Mouse (Mus musculus) effector memory CD4-positive, alpha-beta T cell, adult 5 months (primary cell): ENCODE results near the gene H2al2b. TPM values are rescaled to one million over a fixed set of nuclear protein-coding genes. Genes with fewer than 3 reads are reported as not detected.

Experiments used
- polyA plus RNA-seq: library from polyadenylated mRNA; unstranded; fragments of 100-300 nt; shearing (Covaris generic); gene quantifications from one replicate; pipeline ENCODE4 v1.2.1, GENCODE M21; 2017

H2al2b gene
- not detected for polyA plus RNA-seq

DNA sequence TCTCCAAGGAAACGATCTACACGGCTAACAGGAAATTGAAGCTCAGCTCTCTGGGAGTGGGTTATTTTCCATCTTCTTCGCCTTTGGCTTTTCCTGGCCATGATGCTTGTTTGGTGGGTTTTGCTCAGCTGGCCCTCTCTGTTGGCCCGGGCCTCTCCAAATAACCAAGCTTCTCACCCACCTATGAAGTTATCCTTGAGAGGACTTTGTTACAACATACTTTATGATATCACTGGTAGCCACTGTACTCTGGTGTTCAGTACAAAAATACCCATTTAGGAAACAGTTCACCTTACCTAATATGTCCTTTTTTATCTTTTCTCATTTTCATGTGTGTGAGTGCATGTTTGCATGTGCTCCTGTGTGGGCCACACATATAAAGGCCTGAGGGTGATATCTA lies at the start of gene H2al2b:
Gene H2al2b, minus strand, starts transcription at position 101 of the 400 bp plus-strand sequence.

Other genes with a start within 250 kb of the H2al2b start
- not detected for gene H2al2c, start 121.6 kb downstream of the H2al2b start, polyA plus RNA-seq
- gene Sry, start 57.0 kb downstream of the H2al2b start, polyA plus RNA-seq, result not detected
- gene Gm4064, start 75.5 kb upstream of the H2al2b start, polyA plus RNA-seq, result not detected
- not detected for gene Rbmy, start 110.0 kb upstream of the H2al2b start, polyA plus RNA-seq
- not detected for gene Gm10256, start 110.0 kb upstream of the H2al2b start, polyA plus RNA-seq
- gene Gm10352, start 180.3 kb upstream of the H2al2b start, polyA plus RNA-seq, result not detected
- not detected for gene Gm29289, start 211.9 kb upstream of the H2al2b start, polyA plus RNA-seq